Mouse (Mus musculus) urinary bladder, postnatal 36 days (tissue): ENCODE data around the gene Pla2g4b.

Experiments used
- DNase-seq, 2 experiments: peaks; one replicate each; pipeline ENCODE4 v3.0.0; 2022; ENCODE audit warnings: low spot score in 2 of 2, mixed read lengths in 1 of 2

Pla2g4b gene

GRCm38 (mm10) chr2:120062248-120062647, 29.0 kb downstream of the Pla2g4b start:
- DNase-seq: no peak

- no peak for DNase-seq
Observed at GRCm38 (mm10) chr2:120064639-120065038, 31.4 kb downstream of the Pla2g4b start.

GRCm38 (mm10) chr2:120065243-120065642, 32.0 kb downstream of the Pla2g4b start:
- DNase-seq: no peak

GRCm38 (mm10) chr2:120066224-120066623, 33.0 kb downstream of the Pla2g4b start:
- DNase-seq: peak in 1 of 2 experiments; percentile 31

DNA sequence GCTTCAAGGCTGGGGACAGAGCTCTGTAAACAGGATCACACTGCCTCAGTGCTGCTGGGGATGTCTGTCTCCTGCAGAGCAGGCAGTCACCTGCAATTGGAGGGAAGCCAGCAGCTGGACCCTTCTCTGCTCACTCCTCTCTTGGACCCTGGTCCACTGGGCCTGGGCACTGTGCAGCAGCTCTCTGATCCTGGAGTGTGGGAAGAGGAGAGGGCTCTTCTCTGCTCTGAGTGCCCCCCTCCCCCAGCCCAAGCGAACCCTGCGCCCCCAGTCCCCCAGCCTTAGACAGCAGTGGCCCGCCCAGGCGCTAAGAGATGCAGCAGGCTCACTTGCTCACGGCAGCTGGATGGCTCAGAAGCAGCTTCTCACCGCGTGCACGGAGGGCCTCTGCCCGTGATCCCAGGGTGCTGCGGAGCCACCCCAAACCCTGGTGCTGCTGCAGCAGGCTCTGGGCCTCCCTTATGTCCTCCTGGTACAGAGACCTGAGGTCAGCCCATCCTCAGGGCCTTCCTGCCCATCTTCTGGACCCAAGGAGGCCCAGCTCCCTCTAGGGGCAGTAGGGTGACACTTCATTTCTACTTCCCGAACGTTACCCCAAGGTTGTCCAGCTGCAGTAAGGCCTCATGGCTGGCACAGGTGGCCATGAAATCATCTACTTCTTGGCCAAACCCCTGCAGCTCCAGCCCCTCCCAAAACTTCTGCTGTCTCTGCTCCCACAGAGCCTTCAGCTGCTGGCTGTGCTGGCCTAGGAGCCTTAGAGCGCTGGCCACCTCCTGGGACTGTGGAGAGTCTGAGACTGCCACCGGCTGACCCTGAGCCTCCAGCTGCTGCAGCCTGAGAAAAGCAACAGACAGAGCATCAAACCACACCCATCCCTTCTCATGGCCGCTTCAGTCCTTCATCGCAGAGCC, 35.6 kb downstream of the Pla2g4b start:
- peak in 1 of 2 experiments; percentile 30 for DNase-seq

- no peak for DNase-seq
Observed at GRCm38 (mm10) chr2:120069466-120069990, 36.3 kb downstream of the Pla2g4b start.

DNA sequence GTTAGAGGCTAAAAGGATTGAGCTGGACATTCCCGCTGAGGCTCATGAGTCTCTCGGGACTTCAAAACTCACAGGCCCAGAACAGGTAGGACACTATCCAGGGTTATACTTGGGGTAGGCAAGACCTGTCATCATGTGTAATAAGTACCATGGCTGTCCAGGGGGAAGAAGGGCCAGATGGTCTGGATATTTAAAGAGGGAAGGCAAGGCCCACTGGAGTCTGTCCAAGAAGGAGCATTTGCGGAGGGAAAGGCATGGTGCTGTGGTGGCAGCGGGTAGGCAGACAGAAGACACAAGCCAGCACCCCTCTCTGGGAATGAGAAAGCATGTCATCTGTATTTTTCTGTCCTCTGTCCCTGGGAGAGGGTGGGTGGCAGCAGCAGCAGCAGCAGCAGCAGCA, 40.9 kb downstream of the Pla2g4b start:
- no peak for DNase-seq

DNA sequence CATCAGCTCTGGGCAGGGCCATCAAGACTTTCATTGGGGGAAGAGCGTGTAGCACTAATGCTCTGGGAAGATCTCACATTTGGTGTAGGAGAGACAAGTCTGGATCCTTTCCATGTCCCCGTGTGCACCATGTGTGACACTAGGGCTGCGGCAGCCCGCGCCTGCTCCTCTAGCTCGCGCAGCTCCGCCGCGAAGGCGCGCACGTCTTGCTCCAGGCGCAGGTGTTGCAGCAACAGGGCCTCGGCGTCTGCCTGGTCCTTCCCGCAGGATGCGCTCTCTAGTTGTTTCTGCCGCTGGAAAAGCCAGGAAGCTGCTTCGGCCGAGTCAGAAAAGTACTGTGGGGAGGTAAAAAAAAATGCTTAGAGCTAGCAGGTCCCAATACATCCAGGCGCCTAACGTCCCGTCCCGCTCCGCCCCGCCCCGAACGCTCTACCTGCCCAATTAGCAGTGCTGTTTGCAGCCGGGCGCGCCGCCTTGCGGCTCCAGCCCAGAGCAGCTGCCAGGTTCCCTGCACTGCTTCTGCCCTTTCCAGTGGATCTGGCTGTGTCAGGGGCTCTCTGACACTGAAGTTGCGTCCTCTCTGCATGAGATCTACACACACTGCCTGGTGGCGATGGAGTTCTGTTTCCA, 43.0 kb downstream of the Pla2g4b start:
- DNase-seq: peak; percentile 46 to 65

GRCm38 (mm10) chr2:120082416-120082815, 49.2 kb downstream of the Pla2g4b start:
- DNase-seq: no peak

GRCm38 (mm10) chr2:120084593-120085361, 51.6 kb downstream of the Pla2g4b start:
- peak; percentile 50 to 57 for DNase-seq

- no peak for DNase-seq
Observed at GRCm38 (mm10) chr2:120086038-120086437, 52.8 kb downstream of the Pla2g4b start.

DNA sequence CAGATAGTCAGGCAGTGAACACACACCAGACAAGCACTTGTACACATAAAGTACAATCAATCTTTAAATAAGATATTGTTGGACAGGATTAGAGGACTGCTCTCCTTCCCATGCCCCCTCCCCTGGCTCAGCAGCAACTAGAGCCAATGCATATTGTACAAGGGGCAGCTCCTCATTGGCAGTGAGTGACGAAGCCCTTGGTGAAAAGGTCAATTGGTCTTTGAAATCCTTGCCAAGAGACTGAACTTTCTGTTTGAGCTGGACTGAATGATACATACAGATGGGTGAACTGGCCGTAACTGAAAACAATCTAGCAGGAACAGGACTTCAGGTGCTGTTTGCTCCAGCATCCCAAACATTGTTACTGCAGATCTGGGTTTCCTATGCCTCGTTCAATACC, 54.2 kb downstream of the Pla2g4b start:
- DNase-seq: no peak

DNA sequence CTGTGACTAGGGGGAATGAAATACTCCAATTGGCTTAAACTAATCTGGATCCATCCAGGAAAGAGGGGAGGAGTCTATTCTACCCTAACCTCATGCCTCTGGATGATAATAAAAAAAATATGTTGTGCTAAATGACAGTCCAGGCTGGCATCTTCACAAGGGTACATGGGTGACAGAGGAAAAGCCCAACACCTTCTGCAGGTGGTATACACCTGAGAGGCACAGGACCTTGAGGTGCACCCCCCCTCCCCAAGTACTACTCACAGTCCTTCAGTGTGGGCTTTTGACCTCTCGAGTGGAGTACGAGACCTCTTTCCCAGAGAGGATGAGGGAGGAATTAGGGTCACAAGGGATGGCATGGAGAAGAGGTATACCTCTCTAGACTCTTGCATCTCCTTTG, 54.7 kb downstream of the Pla2g4b start:
- no peak for DNase-seq

DNA sequence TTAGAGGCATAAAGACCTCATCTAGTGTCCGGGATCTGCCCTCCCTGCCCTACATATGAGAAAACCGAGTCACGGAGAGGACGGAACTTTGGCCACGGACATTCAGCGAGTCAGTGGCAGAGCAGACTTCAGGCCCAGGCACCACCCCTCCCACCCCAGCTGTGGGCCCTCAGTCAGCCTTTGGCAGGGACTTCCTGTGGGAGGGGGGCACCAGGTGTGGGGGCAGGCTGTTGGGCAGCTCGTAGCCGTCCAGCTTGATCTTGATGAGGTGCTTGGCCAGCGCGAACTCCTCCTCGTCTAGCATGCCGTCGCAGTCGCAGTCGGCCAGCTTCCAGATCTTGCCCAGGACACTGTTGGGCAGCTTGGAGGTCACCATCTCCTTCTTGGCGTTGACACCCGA, 57.8 kb downstream of the Pla2g4b start:
- no peak for DNase-seq
